Mouse (Mus musculus) spleen, adult 2 months (tissue): Measurements from ENCODE around the gene Pkdcc. TPM values are rescaled to one million over a fixed set of nuclear protein-coding genes. Genes with fewer than 3 reads are reported as not detected.
A peak's percentile ranks its signal among the peaks of the same experiment; 100 is the strongest.

ENCODE experiments used
- DNase-seq, 2 experiments: peaks; one replicate each; pipeline versions ENCODE4 v3.0.0 to v3.0.0-alpha.2; 2012 to 2021; ENCODE audit warnings: low spot score in 2 of 2, low read depth in 1 of 2
- H3K27ac ChIP-seq: fragments of 200-500 bp; 2 replicates; pipeline ENCODE4 v1.5.1; 2012; ENCODE audit warnings: low read length, inconsistent platforms; ENCODE audit not compliant: insufficient read depth
- H3K27me3 ChIP-seq: fragments of 200-500 bp; 2 replicates; pipeline ENCODE4 v1.6.1; 2012; ENCODE audit warnings: mild to moderate bottlenecking, moderate library complexity, low read length, inconsistent platforms; ENCODE audit not compliant: control insufficient read depth, insufficient read depth
- H3K36me3 ChIP-seq: fragments of 200-500 bp; 2 replicates; pipeline ENCODE4 v1.6.1; 2012; ENCODE audit warnings: mild to moderate bottlenecking, low read length, inconsistent platforms; ENCODE audit not compliant: control insufficient read depth, insufficient read depth
- H3K4me1 ChIP-seq: fragments of 200-500 bp; 2 replicates; pipeline ENCODE4 v1.6.1; 2011; ENCODE audit warnings: inconsistent platforms; ENCODE audit not compliant: control insufficient read depth, insufficient read depth, insufficient read length
- H3K4me3 ChIP-seq: fragments of 200-500 bp; 2 replicates; pipeline ENCODE4 v1.5.1; 2011; ENCODE audit warnings: mild to moderate bottlenecking, inconsistent platforms; ENCODE audit not compliant: insufficient read depth, insufficient read length; ENCODE audit errors: extremely low read depth
- CTCF ChIP-seq: fragments of 200-500 bp; IDR thresholded peaks from 2 replicates; pipeline ENCODE4 v1.5.1; 2011; ENCODE audit warnings: mild to moderate bottlenecking, inconsistent platforms; ENCODE audit not compliant: insufficient read depth, insufficient read length, insufficient replicate concordance; ENCODE audit errors: extremely low read depth
- POLR2A ChIP-seq: fragments of 200-500 bp; IDR thresholded peaks from 2 replicates; pipeline ENCODE4 v1.6.1; 2011; ENCODE audit warnings: low read depth, low read length, inconsistent platforms
- WGBS: fragments of 180-500 bp; shearing (Covaris S2); methylation state at CpG from one replicate; pipeline ENCODE4 v1.1.7; 2018; 5-methylcytosine and 5-hydroxymethylcytosine counted together
- polyA plus RNA-seq: library from polyadenylated mRNA; depleted of rRNA; stranded (reverse); fragments of >200 nt; gene quantifications from 2 replicates; pipeline ENCODE4 v1.2.3, GENCODE M21; 2012

The Pkdcc gene
- polyA plus RNA-seq, 1 experiment, result 41.0 TPM

DNA sequence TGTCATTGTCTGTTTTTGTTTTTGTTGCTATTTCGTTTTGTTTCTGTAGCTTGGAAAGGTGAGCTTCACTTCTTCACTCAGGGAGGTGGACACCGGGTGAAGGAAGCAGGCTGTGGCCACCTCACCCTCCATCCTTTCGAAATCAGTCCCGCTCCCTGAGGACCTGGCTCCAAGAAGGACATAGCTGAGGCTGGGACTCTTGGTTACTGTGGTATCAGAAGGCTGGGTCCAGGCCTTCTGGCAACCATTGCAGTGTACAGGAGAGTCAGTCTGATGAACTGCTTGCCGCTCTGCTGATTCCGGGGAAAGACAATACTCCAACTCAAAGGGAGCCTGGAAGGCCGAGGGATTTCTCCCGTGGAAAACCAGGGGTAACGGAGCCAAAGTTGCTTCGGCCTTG, 3.9 kb upstream of the Pkdcc start:
- DNase-seq, result no peak
- Histone ChIP-seq H3K36me3 (no peaks in the 10 kb centered on the region), H3K4me1 (peaks cover 3% of the 10 kb centered on the region; the same call in 1 of the 2 replicates), H3K27ac (no peak overlapping the region), H3K27me3 (peaks cover 14% of the 10 kb centered on the region), H3K4me3 (no peak overlapping the region)
- TF ChIP-seq CTCF (no peak), POLR2A (no peak)
- WGBS, result 88% methylated on average over 10 of the region's 10 CpGs

DNA sequence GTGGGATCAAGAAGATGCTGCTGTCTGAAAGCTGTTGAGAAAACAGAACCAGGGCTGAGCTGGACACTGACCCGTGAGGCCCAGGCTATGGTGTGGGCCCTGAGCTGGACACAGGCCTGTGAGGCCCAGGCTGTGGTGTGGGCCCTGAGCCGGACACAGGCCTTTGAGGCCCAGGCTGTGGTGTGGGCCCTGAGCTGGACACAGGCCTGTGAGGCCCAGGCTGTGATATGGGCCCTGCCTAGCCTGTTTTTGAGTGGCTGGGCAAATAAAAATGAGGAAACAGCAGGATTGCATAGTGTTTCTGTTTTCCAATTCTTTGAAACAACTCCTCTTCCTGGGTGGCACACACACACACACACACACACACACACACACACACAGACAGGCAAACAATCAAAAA, 2.7 kb upstream of the Pkdcc start:
- peaks cover 14% of the 10 kb centered on the region for H3K27me3 ChIP-seq
- no peaks in the 10 kb centered on the region for H3K36me3 ChIP-seq
- 95% methylated on average over 2 of the region's 2 CpGs for WGBS
- 0 out of 2 replicates have a peak overlapping the region, but pooled peaks have one; percentile 20 for H3K27ac ChIP-seq
- DNase-seq, result no peak
- no peak overlapping the region for H3K4me3 ChIP-seq
- no peak for TF ChIP-seq POLR2A
- no peak for TF ChIP-seq CTCF
- H3K4me1 ChIP-seq, result peaks cover 3% of the 10 kb centered on the region; the same call in 1 of the 2 replicates

DNA sequence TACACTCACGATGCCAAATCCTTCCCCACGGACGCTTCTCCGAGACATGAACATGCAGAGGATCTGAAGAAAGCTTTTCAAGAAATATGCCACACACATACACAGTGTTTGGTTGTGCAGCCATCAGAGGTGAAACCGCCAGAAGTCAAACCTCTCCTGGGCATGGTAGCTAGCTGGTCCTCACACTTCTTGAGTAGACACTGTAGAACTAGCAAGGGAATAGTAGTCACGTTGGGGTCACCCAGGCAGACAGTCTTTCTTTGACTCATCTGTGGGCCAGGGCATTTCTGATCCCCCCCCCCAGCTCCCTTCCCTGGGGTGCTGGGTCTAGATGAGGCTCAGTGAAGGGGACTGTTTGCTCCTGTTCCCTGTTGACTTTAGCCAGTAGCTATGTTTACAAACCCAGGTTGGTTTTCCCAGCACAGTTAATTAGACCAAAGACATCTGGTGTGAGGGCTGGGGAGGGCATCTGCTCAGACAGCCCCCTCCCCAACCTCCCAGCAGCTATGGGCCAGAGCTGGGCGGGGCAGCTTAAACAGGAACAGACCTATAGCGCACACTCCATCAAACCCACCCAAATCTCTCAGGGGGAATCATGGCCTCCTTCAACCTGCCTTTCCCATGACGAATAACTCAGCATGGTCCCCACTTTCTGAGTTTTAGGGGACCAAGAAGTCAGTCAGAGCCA, 1.7 kb upstream of the Pkdcc start:
- WGBS, result 92% methylated on average over 9 of the region's 9 CpGs
- Histone ChIP-seq H3K27ac (peak overlapping the region; percentile 44; the same call in 1 of the 2 replicates), H3K4me3 (peak overlapping the region; percentile 4; the same call in 1 of the 2 replicates), H3K4me1 (peaks cover 3% of the 10 kb centered on the region; the same call in 1 of the 2 replicates), H3K36me3 (no peaks in the 10 kb centered on the region), H3K27me3 (peaks cover 14% of the 10 kb centered on the region)
- TF ChIP-seq POLR2A (no peak), CTCF (no peak)
- DNase-seq, result no peak

DNA sequence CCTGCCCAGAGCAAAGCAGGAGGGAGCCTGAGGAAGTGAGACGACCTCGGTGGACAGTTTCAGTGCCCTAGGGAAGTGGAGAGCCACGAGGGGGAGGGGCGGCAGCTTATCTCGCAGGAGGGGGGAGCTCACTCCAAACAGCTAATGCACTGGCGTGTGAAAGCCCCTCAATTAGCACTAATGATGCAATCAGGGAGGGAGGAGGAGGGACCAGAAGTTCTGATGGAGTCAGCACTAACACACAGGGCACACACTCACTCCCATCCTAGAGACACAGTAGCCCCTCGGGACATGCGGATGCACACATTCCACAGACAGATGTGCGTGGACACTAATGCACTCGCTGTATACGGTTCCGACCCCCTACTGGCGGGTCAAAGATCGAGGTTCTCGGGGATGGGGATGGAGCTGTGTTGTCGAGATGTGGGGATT, 915 bp upstream of the Pkdcc start:
- WGBS, result 4% methylated on average over 16 of the region's 16 CpGs
- H3K4me3 ChIP-seq, result peak overlapping the region; percentile 55; the same call in 1 of the 2 replicates
- peak overlapping the region; percentile 44 for H3K27ac ChIP-seq
- DNase-seq, result peak in 1 of 2 experiments; percentile 37
- TF ChIP-seq POLR2A, result no peak
- no peak for TF ChIP-seq CTCF
- no peaks in the 10 kb centered on the region for H3K36me3 ChIP-seq
- peaks cover 3% of the 10 kb centered on the region; the same call in 1 of the 2 replicates for H3K4me1 ChIP-seq
- peaks cover 14% of the 10 kb centered on the region for H3K27me3 ChIP-seq

- H3K27ac ChIP-seq, result peak overlapping the region; percentile 53
- peak overlapping the region; percentile 55 for H3K4me3 ChIP-seq
- no peaks in the 10 kb centered on the region for H3K36me3 ChIP-seq
- H3K27me3 ChIP-seq, result peaks cover 14% of the 10 kb centered on the region
- WGBS, result 9% methylated on average over 63 of the region's 80 CpGs
- peaks cover 3% of the 10 kb centered on the region; the same call in 1 of the 2 replicates for H3K4me1 ChIP-seq
- no peak for TF ChIP-seq CTCF
- no peak for DNase-seq
Measured at GRCm38 (mm10) chr17:83215529-83216244, 595 bp downstream of the Pkdcc start.

DNA sequence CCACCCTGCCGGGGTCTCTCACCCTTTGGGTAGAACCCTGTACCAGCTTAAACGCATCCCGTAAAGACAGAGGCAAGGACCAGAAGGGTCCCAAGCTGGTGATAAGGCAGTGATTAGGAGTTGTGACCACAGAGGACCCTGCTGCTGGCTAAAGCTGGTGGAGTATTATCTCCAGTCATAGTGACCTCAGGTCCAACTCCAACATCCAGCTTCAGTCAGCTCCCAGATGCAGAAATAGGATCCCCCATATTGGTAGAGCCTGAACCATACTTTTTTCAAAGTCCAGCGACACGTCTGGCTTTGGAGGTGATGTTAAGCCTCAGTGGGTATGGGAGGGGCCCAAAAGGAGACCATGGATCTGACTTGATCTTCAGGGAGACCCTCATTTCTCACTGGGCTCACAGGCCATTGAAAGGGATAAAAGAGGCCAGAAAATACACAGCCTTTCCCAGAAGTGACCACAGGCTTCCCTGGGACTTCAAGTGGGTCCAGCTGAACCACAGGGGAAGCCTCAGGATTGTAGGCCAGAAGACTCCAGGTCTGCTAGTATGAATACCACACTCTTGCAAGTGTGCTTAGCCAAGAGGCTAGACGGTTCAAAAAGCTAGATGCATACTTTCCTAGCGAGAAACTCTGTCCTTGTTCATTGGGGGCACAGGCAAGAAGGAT, 1.3 kb downstream of the Pkdcc start:
- DNase-seq, result no peak
- TF ChIP-seq POLR2A (no peak), CTCF (no peak)
- no peaks in the 10 kb centered on the region for H3K36me3 ChIP-seq
- peak overlapping the region; percentile 53 for H3K27ac ChIP-seq
- H3K4me3 ChIP-seq, result peak overlapping the region; percentile 55
- H3K27me3 ChIP-seq, result peaks cover 14% of the 10 kb centered on the region
- 77% methylated on average over 7 of the region's 7 CpGs for WGBS
- peaks cover 3% of the 10 kb centered on the region; the same call in 1 of the 2 replicates for H3K4me1 ChIP-seq

DNA sequence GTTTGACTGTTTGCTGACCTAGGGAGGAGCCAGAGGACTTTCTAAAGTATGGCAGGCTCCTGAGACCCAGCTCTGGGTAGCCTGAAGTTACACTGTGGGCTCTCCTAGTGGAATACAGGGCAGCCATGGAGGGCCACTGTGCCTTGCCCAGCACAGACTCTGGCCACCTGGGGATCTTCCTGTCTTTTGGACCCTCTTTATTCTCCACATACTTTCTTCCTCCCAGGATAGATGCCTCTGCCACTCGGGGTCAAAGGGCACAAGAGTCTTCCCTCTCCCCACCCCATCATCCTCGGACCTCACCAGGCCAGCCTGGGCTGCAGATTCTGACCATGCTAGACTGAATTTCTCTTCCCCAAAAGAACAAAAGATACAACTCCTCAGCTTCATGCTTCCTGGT, 3.1 kb downstream of the Pkdcc start:
- peaks cover 3% of the 10 kb centered on the region; the same call in 1 of the 2 replicates for H3K4me1 ChIP-seq
- DNase-seq, result no peak
- TF ChIP-seq CTCF, result no peak
- TF ChIP-seq POLR2A, result no peak
- 78% methylated on average over 2 of the region's 2 CpGs for WGBS
- no peak overlapping the region for H3K27ac ChIP-seq
- no peaks in the 10 kb centered on the region for H3K36me3 ChIP-seq
- H3K4me3 ChIP-seq, result no peak overlapping the region
- peaks cover 14% of the 10 kb centered on the region for H3K27me3 ChIP-seq
